Mouse (Mus musculus) liver, adult 2 months (tissue): Measurements from ENCODE around the gene Atf6b.

ENCODE experiments used
- CTCF ChIP-seq: fragments of 200-500 bp; IDR thresholded peaks from 2 replicates; pipeline ENCODE4 v1.5.1; 2011; ENCODE audit warnings: low read depth, low read length, control low read depth
- POLR2A ChIP-seq: fragments of 200-500 bp; IDR thresholded peaks from 2 replicates; pipeline ENCODE4 v1.6.1; 2011; ENCODE audit warnings: low read length, control low read depth; ENCODE audit not compliant: insufficient read depth; ENCODE audit errors: extremely low read depth

GRCm38 (mm10) chr17:34681881-34682536 lies 35.1 kb downstream of the Atf6b start:
- TF ChIP-seq CTCF (no peak), POLR2A (no peak)
